Mouse (Mus musculus) kidney, adult 2 months (tissue): Measurements from ENCODE around the gene Ltbp1. TPM values are rescaled to one million over a fixed set of nuclear protein-coding genes. Genes with fewer than 3 reads are reported as not detected.
"Not testable (repeated sequence)": the region's sequence is repeated elsewhere in the genome, so short reads cannot be mapped to it uniquely, and the experiment has no call there.

ENCODE experiments used
- DNase-seq: peaks from one replicate; pipeline ENCODE4 v3.0.0; 2021
- H3K27ac ChIP-seq: fragments of 200-500 bp; 2 replicates; pipeline ENCODE4 v1.5.1; 2012; ENCODE audit warnings: low read depth, low read length, control low read depth, inconsistent platforms; ENCODE audit not compliant: insufficient read depth
- H3K27me3 ChIP-seq: fragments of 200-500 bp; replicated peaks from 2 replicates; pipeline ENCODE4 v1.6.1; 2012; ENCODE audit warnings: mild to moderate bottlenecking, moderate library complexity, low read length, inconsistent platforms; ENCODE audit not compliant: control insufficient read depth, insufficient read depth
- H3K36me3 ChIP-seq: fragments of 200-500 bp; 2 replicates; pipeline ENCODE4 v1.6.1; 2012; ENCODE audit warnings: mild to moderate bottlenecking, moderate library complexity, low read length, inconsistent platforms; ENCODE audit not compliant: control insufficient read depth, insufficient read depth
- H3K4me1 ChIP-seq: fragments of 200-500 bp; 2 replicates; pipeline ENCODE4 v1.6.1; 2011; ENCODE audit warnings: low read length; ENCODE audit not compliant: control insufficient read depth, insufficient read depth
- H3K4me3 ChIP-seq: fragments of 200-500 bp; 2 replicates; pipeline ENCODE4 v1.5.1; 2011; ENCODE audit warnings: mild to moderate bottlenecking, low read depth, low read length, control low read depth; ENCODE audit not compliant: insufficient read depth
- CTCF ChIP-seq: fragments of 200-500 bp; conservative IDR thresholded peaks from 2 replicates; pipeline ENCODE4 v1.5.1; 2011; ENCODE audit warnings: low read depth, mild to moderate bottlenecking, control low read depth, low read length, moderate library complexity, mixed read lengths; ENCODE audit not compliant: insufficient read depth, insufficient read length
- POLR2A ChIP-seq: fragments of 200-500 bp; IDR thresholded peaks from one replicate; pipeline ENCODE4 v1.6.1; 2011; ENCODE audit warnings: low read depth, low read length, control low read depth
- WGBS: fragments of 180-500 bp; shearing (Covaris S2); methylation state at CpG from one replicate; pipeline ENCODE4 v1.1.7; 2018; 5-methylcytosine and 5-hydroxymethylcytosine counted together
- polyA plus RNA-seq: library from polyadenylated mRNA; depleted of rRNA; stranded (reverse); fragments of >200 nt; gene quantifications from 2 replicates; pipeline ENCODE4 v1.2.3, GENCODE M21; 2012

Gene Ltbp1
- polyA plus RNA-seq, 1 experiment, result 10.2 TPM

DNA sequence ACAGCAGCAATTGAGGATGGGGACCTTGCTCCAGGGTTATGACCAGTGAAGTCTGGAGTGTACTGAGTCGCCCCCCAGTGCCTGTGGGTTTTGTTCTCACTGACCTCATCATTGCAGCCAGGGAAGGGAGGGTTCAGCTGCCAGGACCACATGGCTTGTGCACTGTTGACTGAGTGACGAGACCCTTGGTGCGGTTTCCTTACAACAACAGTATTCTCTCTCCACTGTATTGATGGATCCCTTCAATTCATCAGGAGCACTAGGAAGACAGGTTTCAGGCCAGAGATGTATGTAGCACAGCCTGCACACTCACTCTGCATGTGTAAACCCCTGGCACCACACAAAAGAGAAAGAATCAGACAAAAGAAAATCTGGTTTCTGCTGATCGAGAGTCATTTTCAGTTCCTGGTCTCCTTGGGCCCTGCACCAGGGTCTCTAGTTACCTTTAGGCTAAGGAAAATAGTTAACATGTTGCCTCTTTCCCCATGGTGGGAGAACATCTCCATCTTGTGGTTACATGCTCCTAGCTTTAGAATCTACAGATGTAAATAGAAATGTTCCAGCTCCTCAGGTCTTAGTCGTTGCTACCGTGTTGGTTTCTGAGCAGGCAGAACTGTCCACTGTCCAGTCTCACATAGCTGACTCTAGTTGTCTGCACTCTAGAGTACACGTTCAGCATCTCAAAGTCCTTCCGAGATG lies 117.4 kb downstream of the Ltbp1 start:
- 59% methylated on average over 8 of the region's 8 CpGs for WGBS
- Histone ChIP-seq H3K4me3 (no peak overlapping the region), H3K36me3 (no peaks in the 10 kb centered on the region), H3K27ac (no peak overlapping the region), H3K4me1 (no peaks in the 10 kb centered on the region; the same call in 1 of the 2 replicates), H3K27me3 (no peaks in the 10 kb centered on the region)
- TF ChIP-seq POLR2A (no peak), CTCF (no peak)
- no peak for DNase-seq

- Histone ChIP-seq H3K4me1 (no peaks in the 10 kb centered on the region), H3K4me3 (no peak overlapping the region), H3K27me3 (no peaks in the 10 kb centered on the region), H3K27ac (no peak overlapping the region), H3K36me3 (no peaks in the 10 kb centered on the region)
- 56% methylated on average over 8 of the region's 8 CpGs for WGBS
- TF ChIP-seq CTCF (0 out of 2 replicates have a peak, but pooled peaks have one; percentile 16), POLR2A (no peak)
- DNase-seq, result peak; percentile 41
Observed at GRCm38 (mm10) chr17:75128337-75128935, 123.1 kb downstream of the Ltbp1 start.

- Histone ChIP-seq H3K4me3 (no peak overlapping the region), H3K27me3 (no peaks in the 10 kb centered on the region), H3K27ac (no peak overlapping the region), H3K36me3 (no peaks in the 10 kb centered on the region), H3K4me1 (no peaks in the 10 kb centered on the region)
- TF ChIP-seq POLR2A, result no peak
- no peak for TF ChIP-seq CTCF
- WGBS, result 89% methylated on average over 4 of the region's 4 CpGs
- no peak for DNase-seq
Observed at GRCm38 (mm10) chr17:75133983-75134382, 128.6 kb downstream of the Ltbp1 start.

DNA sequence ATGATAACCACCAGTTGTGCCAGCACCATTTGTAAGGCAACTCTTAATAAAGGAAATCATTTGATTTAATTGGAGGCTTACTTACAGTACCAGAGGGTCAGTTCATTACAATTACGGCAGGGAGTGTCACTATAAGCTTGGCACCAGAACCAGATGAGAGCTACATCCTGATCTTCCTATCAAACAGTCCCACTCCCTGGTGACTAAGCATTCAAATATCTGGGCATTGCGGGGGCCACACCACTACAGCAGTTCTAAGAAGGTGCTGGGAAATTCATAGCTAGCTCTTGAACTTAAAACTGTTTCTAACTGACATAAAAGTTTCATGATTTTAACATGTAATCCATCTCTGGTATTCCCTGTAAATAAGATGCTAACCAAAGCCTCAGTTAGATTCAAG lies 134.4 kb downstream of the Ltbp1 start:
- no peak overlapping the region for H3K4me3 ChIP-seq
- H3K27me3 ChIP-seq, result no peaks in the 10 kb centered on the region
- H3K27ac ChIP-seq, result no peak overlapping the region
- H3K4me1 ChIP-seq, result no peaks in the 10 kb centered on the region
- no peak for DNase-seq
- no peak for TF ChIP-seq POLR2A
- TF ChIP-seq CTCF, result no peak
- 91% methylated on average over 2 of the region's 2 CpGs for WGBS
- H3K36me3 ChIP-seq, result no peaks in the 10 kb centered on the region

GRCm38 (mm10) chr17:75142845-75143244 lies 137.5 kb downstream of the Ltbp1 start:
- H3K36me3 ChIP-seq, H3K4me1 ChIP-seq, H3K27me3 ChIP-seq, DNase-seq, H3K4me3 ChIP-seq, H3K27ac ChIP-seq: not testable (repeated sequence)
- 88% methylated on average over 7 of the region's 7 CpGs for WGBS

- DNase-seq, result no peak
- H3K27ac ChIP-seq, result no peak overlapping the region
- no peaks in the 10 kb centered on the region for H3K4me1 ChIP-seq
- no peaks in the 10 kb centered on the region for H3K27me3 ChIP-seq
- no peaks in the 10 kb centered on the region for H3K36me3 ChIP-seq
- 78% methylated on average over 6 of the region's 6 CpGs for WGBS
- TF ChIP-seq CTCF (no peak), POLR2A (no peak)
- H3K4me3 ChIP-seq, result no peak overlapping the region
Observed at GRCm38 (mm10) chr17:75143927-75144326, 138.6 kb downstream of the Ltbp1 start.

GRCm38 (mm10) chr17:75147218-75147617 lies 141.8 kb downstream of the Ltbp1 start:
- no peak for DNase-seq
- WGBS, result 83% methylated on average over 4 of the region's 4 CpGs
- H3K4me1 ChIP-seq, result no peaks in the 10 kb centered on the region
- H3K27ac ChIP-seq, result no peak overlapping the region
- no peaks in the 10 kb centered on the region for H3K27me3 ChIP-seq
- H3K36me3 ChIP-seq, result no peaks in the 10 kb centered on the region
- TF ChIP-seq CTCF, result no peak
- no peak for TF ChIP-seq POLR2A
- H3K4me3 ChIP-seq, result no peak overlapping the region
